Mouse (Mus musculus): ENCODE data around the gene Vps9d1.
"Not testable (repeated sequence)": the region's sequence is repeated elsewhere in the genome, so short reads cannot be mapped to it uniquely, and the experiment has no call there.

The Vps9d1 gene

DNA sequence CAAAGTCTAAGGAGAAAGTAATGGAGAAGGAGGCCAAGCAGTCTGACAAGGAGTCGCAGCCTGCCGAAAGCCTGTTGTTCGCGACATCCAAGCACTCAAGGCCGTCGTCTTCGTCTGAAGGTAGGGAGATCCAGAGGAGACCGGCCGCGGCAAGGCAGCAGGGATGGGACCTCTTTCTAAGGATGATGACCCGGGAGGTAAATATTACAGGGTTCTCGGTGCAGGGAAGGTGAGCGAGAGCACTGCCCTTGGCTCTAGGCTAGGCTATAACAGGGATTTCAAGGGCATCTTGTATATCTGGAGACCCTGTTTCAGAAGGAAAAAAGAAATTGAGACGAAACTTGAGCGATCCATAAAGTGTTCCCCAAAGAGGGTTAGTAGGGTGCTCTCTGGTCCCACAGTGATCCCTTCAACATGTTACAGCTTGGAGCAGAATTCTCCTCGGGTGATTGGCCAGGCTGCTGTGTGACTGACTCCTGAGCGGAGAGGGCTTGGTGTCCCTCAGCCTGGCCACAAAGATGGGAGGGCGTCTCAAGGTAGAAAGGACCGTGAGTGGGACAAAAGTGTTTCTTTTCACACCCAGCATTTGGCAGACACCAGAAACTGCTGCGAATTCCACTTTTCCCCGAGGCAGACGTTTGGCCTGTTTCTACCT, 40.9 kb downstream of the Vps9d1 start:
- no peak for DNase-seq (ENCODE audit: low spot score)

DNA sequence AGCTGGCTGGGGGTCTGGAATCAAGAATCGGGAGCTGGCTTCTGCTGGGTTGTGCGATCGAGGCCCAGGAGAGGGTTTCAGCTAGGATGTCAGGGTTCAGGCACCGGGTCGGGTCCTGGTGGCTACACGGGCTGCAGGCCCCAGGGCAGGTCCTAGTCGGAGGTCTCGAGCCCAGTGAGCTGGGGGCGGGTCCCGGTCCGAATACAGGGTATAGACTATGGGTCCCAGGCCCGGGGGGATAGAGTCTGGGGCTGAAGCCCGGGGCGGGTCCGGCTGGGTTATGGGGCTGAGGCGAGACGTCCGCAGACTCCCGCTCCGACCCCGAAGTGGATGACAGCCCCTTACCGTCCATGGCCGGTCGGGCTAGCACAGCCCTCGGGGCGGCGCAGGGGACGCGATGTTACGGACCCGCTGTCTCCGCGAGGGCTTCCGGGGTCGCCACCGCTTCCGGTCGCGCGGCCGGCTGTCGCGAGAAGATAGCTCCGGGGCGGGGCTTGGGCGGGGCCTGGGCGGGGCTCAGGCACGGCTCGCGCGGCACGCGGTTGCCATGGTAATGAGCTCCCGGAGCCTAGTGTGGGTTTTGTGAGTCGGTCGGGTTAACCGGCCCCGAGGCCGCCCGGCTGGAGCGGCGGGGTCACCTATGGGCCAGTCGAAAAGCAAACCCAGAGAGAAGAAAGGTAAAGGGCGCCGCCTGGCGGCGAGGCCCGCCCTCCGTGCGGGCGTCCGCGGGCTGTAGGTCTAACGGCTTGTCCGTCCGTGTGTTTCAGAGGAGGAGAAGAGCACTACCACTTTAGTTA, 41.6 kb downstream of the Vps9d1 start, which contains the start of the genes Chmp1a and Spata33:
Gene Chmp1a, minus strand, starts transcription at position 443 of the 797 bp plus-strand sequence.
Gene Spata33, plus strand, starts transcription at position 512 of the 797 bp plus-strand sequence.
- DNase-seq (ENCODE audit: low spot score): peak; percentile 84

DNA sequence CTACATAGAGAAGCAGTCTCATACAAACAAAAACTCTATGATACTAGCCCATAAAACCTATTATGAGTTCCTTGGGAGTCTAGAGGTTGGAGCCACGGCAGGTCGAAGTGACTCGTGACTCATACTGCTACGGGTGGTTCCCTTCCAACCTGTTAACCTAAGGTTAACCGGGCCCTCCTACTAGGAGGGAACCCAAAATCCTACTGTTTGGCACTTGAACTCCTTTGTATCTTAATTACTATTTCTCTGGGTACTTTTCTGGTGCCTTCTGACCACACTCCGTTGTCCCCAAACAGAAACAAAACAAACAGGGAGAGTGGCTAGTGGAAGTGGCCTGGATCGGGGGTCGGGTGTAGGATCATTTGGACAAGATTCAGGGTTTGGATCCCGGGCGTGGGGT, 42.3 kb downstream of the Vps9d1 start:
- DNase-seq (ENCODE audit: low spot score): no peak

DNA sequence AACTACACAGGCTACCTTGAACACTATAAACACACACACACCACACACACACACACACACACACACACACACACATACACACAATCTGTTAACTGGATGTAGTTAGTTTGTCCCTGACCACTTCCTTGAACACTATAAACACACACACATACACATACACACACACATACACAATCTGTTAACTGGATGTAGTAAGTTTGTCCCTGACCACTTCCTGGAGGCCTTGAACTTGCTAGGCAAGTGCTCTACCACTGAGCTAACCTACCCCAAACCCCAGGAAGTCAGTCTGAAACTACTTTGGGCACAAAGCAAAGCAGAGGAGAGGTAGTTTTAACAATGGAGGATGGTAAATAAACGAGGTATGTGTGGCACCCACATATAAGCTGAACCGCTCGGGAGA, 50.6 kb downstream of the Vps9d1 start:
- DNase-seq (ENCODE audit: low spot score): peak; percentile 53

DNA sequence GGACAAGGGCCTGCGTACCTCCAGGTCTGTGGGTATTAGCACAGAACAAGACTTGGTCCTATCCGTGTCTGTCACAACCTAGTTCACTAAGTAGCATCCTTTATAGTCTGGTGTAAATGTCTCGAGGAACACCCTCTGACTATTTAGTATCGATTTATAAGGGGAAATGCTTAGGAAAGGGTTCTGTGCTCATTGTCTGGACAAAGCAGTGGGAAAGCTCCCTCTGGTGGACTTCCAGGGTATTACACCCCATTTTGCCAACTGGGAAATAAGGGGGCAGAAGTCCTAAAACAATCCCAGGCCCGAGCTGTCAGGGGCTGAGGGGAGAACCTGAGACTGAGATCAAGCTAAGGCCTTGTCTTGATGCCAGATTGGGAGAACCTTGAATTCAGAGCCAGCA, 51.9 kb downstream of the Vps9d1 start:
- DNase-seq (ENCODE audit: low spot score): peak; percentile 57

- no peak for DNase-seq (ENCODE audit: low spot score)
Measured at GRCm38 (mm10) chr8:123199864-123200263, 54.3 kb downstream of the Vps9d1 start.

DNA sequence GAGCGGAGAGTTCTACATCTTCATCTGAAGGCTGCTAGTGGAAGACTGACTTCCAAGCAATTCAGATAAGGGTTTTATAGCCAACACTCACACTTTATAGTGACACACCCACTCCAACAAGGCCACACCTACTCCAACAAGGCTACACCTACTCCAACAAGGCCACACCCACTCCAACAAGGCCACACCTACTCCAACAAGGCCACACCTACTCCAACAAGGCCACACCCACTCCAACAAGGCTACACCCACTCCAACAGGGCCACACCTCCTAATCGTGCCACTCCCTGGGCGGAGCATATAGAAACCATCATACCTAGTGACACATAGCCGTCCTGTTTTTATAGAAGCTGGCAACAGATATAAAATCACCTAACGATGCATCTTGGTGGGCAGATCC, 57.1 kb downstream of the Vps9d1 start:
- not testable (repeated sequence) for DNase-seq (ENCODE audit: low spot score)

GRCm38 (mm10) chr8:123193771-123194170, 60.4 kb downstream of the Vps9d1 start:
- no peak for DNase-seq (ENCODE audit: low spot score)
